Mouse (Mus musculus) left cerebral cortex, postnatal 14 days (tissue): ENCODE data around the gene Oasl2. TPM values are rescaled to one million over a fixed set of nuclear protein-coding genes. Genes with fewer than 3 reads are reported as not detected.

ENCODE experiments used
- DNase-seq, 2 experiments: peaks; one replicate each; pipeline ENCODE4 v3.0.0; 2021 to 2022; ENCODE audit warnings: low spot score in 2 of 2, mixed read lengths in 1 of 2
- intact Hi-C: fragments of 180-260 bp; cut with DNase I; formaldehyde crosslinking; loops from one replicate; pipeline ENCODE4 v1.15.1; 2025
- microRNA-seq, 2 experiments: library from miRNA; unstranded; fragments of <30 nt; microRNA quantifications; one replicate each; pipeline ENCODE4 v1.2.0; 2022
- total RNA-seq, 2 experiments: library from RNA; stranded (reverse); gene quantifications; 2 replicates each; pipeline ENCODE4 v1.2.3; 2021

Gene Oasl2
- total RNA-seq, 2 experiments from 2014 or later: 0.57 to 1.8 TPM

GRCm38 (mm10) chr5:114949316-114949715 is 52.6 kb downstream of the Oasl2 start:
- DNase-seq: no peak
- intact Hi-C loops: no loop called here

- intact Hi-C loops: no loop called here
- DNase-seq: no peak
Observed at GRCm38 (mm10) chr5:114949812-114950211, 53.1 kb downstream of the Oasl2 start.

DNA sequence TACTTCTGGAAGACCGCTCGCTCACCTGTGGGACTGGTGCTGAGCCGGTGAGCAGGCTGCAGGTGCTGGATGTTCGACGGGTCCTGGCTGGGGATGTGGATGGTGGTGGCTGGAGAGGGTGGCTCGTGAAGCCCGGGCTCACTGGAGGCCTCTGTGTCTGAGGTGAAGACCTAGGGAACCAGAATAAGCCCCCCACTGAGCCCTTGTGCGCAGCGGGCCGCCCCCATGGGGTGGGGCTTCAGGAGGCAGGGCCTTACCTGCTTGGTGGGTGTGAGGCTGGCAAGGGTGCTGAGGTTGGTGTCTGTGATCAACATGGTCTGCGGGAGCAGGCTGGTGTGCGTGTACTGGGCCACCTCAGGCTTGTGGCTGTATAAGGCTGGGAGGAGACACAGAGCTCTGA is 53.9 kb downstream of the Oasl2 start:
- DNase-seq: no peak
- intact Hi-C loops: no loop called here

GRCm38 (mm10) chr5:114951279-114951880 is 54.6 kb downstream of the Oasl2 start:
- intact Hi-C loops: no loop called here
- DNase-seq: no peak

DNA sequence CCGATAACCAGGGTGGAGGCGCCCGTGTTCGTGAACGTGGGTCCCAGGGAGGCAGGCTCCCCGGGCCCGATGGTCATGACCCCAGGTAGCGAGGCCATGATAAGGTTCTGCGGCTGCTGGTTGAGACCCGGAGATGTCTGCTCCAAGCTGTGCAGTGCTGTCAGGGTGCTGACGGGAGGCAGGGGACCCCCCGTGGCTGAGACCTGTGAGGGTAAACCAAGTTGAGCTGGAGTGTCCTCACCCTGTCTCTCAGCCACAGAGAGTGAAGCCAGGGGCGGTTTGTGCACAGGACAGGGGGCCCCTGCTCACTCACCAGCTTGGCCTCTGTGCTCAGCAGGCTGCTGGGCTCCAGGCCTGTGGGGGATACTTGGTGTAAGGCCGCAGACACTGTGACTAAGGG is 56.6 kb downstream of the Oasl2 start:
- intact Hi-C loops: no loop called here
- DNase-seq: no peak

- DNase-seq: no peak
- intact Hi-C loops: no loop called here
Observed at GRCm38 (mm10) chr5:114958069-114958468, 61.3 kb downstream of the Oasl2 start.

Small RNA genes within 50 kb of the gene (microRNA-seq; reads per million reads assigned to microRNA genes)
- 12.8 to 14.2 reads per million in 2 experiments for gene Mir6240

Other genes starting within 250 kb of the Oasl2 start
- gene Trpv4, start 238.5 kb upstream of the Oasl2 start, total RNA-seq: 1 to 10 TPM; 2.0 to 2.2 TPM
- gene Gltp, start 206.0 kb upstream of the Oasl2 start, total RNA-seq: 10 to 100 TPM; 32.1 to 39.2 TPM
- 10 to 100 TPM; 11.9 to 12.3 TPM for gene Tchp, start 189.2 kb upstream of the Oasl2 start, total RNA-seq
- gene Ankrd13a, start 122.3 kb upstream of the Oasl2 start, total RNA-seq: 10 to 100 TPM; 33.6 to 34.8 TPM
- gene Git2, start 121.4 kb upstream of the Oasl2 start, total RNA-seq: 10 to 100 TPM; 41.4 to 47.8 TPM
- 100 to 1,000 TPM; 170 to 179 TPM for gene 1500011B03Rik, start 73.5 kb upstream of the Oasl2 start, total RNA-seq
- not detected for gene 4930519G04Rik, start 43.3 kb upstream of the Oasl2 start, total RNA-seq
- 1 to 10 TPM; 1.0 to 1.5 TPM for gene Gm9936, start 38.3 kb upstream of the Oasl2 start, total RNA-seq
- not detected for gene Oasl1, start 26.3 kb downstream of the Oasl2 start, total RNA-seq
- 100 to 1,000 TPM; 210 to 248 TPM for gene 2210016L21Rik, start 45.2 kb downstream of the Oasl2 start, total RNA-seq
- not detected for gene Hnf1a, start 74.2 kb downstream of the Oasl2 start, total RNA-seq
- 100 to 1,000 TPM; 104 to 106 TPM for gene Sppl3, start 114.2 kb downstream of the Oasl2 start, total RNA-seq
- not detected for gene Gm10401, start 201.4 kb downstream of the Oasl2 start, total RNA-seq
- gene Acads, start 222.4 kb downstream of the Oasl2 start, total RNA-seq: 1 to 10 TPM; 5.9 to 6.8 TPM
- gene Unc119b, start 238.0 kb downstream of the Oasl2 start, total RNA-seq: 10 to 100 TPM; 23.4 to 28.1 TPM